In genomic region chr11:107159034-107159433, GRCm38 (mm10) we compare ENCODE assay signal across 10 mouse cellular contexts. TPM values are rescaled to one million over a fixed set of nuclear protein-coding genes. Genes with fewer than 3 reads are reported as not detected.
DNase-seq lines count a peak whose midpoint lies in the region; ATAC-seq and TF ChIP-seq lines count a peak whose summit lies in the region.
"Had no signal": no experiment of that assay in that cellular context is flagged by ENCODE, and none has a peak within 500 bp of the region (broad histone marks: within the 10 kb centered on the region; RNA-seq: fewer than 3 reads in every experiment).

No protein-coding gene starts in this region.

- no peaks in the 10 kb centered on the region for H3K4me1 ChIP-seq in embryonic facial prominence, embryonic 11.5 days (ENCODE audit: control insufficient read depth, insufficient read depth, low read length)
- H3K4me1 ChIP-seq: embryonic facial prominence, embryonic 15.5 days had no signal

- no peaks in the 10 kb centered on the region for H3K27me3 ChIP-seq in embryonic facial prominence, embryonic 11.5 days (ENCODE audit: control insufficient read depth, insufficient read depth, low read length)
- H3K27me3 ChIP-seq: embryonic facial prominence, embryonic 15.5 days had no signal

- no peak overlapping the region for H3K27ac ChIP-seq in gastrocnemius, adult 2 months
- no peak overlapping the region for H3K27ac ChIP-seq in embryonic facial prominence, embryonic 11.5 days (replicated peaks; ENCODE audit: low read depth, low read length)
- H3K27ac ChIP-seq: embryonic facial prominence, embryonic 15.5 days had no signal

- H3K9ac ChIP-seq in embryonic facial prominence, embryonic 11.5 days (replicated peaks; ENCODE audit: low read length) = no peak overlapping the region
- H3K9ac ChIP-seq: embryonic facial prominence, embryonic 15.5 days had no signal

- H3K4me3 ChIP-seq in gastrocnemius, adult 2 months = no peak overlapping the region
- no peak overlapping the region for H3K4me3 ChIP-seq in embryonic facial prominence, embryonic 11.5 days (ENCODE audit: low read depth, low read length)
- H3K4me3 ChIP-seq: embryonic facial prominence, embryonic 15.5 days; myocyte had no signal

- H3K4me2 ChIP-seq in embryonic facial prominence, embryonic 11.5 days (ENCODE audit: low read depth, low read length) = no peak overlapping the region
- H3K4me2 ChIP-seq: embryonic facial prominence, embryonic 15.5 days had no signal

- no peaks in the 10 kb centered on the region for H3K36me3 ChIP-seq in embryonic facial prominence, embryonic 11.5 days (replicated peaks; ENCODE audit: control insufficient read depth, insufficient read depth, low read depth, low read length)
- H3K36me3 ChIP-seq: embryonic facial prominence, embryonic 15.5 days had no signal

- TF ChIP-seq CTCF in gastrocnemius, adult 2 months (IDR thresholded peaks at IDR 0.05) = peak; percentile 63

- no peak for DNase-seq in gastrocnemius, adult 2 months
- no peak for DNase-seq in gastrocnemius, postnatal 36 days
- peak; percentile 62 for DNase-seq in thymus, postnatal 0 days (ENCODE audit: low spot score)
- DNase-seq in thymus, postnatal 36 days = no peak
- peak; percentile 42 for DNase-seq in embryonic facial prominence, embryonic 11.5 days (ENCODE audit: low spot score)
- DNase-seq in thymus, postnatal 4 days = peak; percentile 21
- DNase-seq in layer of hippocampus, adult 11-12 months (ENCODE audit: low spot score) = no peak
- no peak for DNase-seq in spleen, postnatal 36 days (ENCODE audit: low spot score in 2 of 2)

- H3K9me3 ChIP-seq in embryonic facial prominence, embryonic 11.5 days (replicated peaks; ENCODE audit: control insufficient read depth, low read length) = no peaks in the 10 kb centered on the region
- H3K9me3 ChIP-seq: embryonic facial prominence, embryonic 15.5 days had no signal

- WGBS in embryonic facial prominence, embryonic 11.5 days = 39% methylated on average over 1 of the region's 1 CpGs

- no peak for ATAC-seq in embryonic facial prominence, embryonic 11.5 days (replicated peaks; ENCODE audit: insufficient number of reproducible peaks, low FRiP score, low TSS enrichment, low read depth)

- intact Hi-C loops in gastrocnemius, adult 2 months (cut with DNase I) = no loop called here
- intact Hi-C loops in gastrocnemius, postnatal 36 days (cut with DNase I) = no loop called here

RNA-seq across cellular contexts. Expression of gene Bptf, which starts 27.1 kb away (rescaled TPM):
- total RNA-seq in gastrocnemius, adult 2 months (2021) = 10 to 100 TPM; 22.4 to 24.2 TPM
- 10 to 100 TPM; 15.9 to 18.0 TPM for total RNA-seq in gastrocnemius, postnatal 36 days (2021)
- 35.3 and 54.9 TPM in 2 replicates for polyA plus RNA-seq in thymus, postnatal 0 days (2015; fragmentation: Nextera tagmentation; extraction: Ambion mirVana)
- 32.1 and 33.4 TPM in 2 replicates for polyA plus RNA-seq in embryonic facial prominence, embryonic 11.5 days (2014; fragmentation: Nextera tagmentation; extraction: Ambion mirVana)

RNA-seq across cellular contexts. Expression of gene Nol11, which starts 30.1 kb away (rescaled TPM):
- total RNA-seq in gastrocnemius, adult 2 months (2021) = 10 to 100 TPM; 13.6 to 15.4 TPM
- total RNA-seq in gastrocnemius, postnatal 36 days (2021) = 10 to 100 TPM in 1 of 2 experiments, 1 to 10 TPM in 1; 9.3 to 12.8 TPM
- 41.5 and 46.1 TPM in 2 replicates for polyA plus RNA-seq in thymus, postnatal 0 days (2015; fragmentation: Nextera tagmentation; extraction: Ambion mirVana)
- 77.4 and 79.3 TPM in 2 replicates for polyA plus RNA-seq in embryonic facial prominence, embryonic 11.5 days (2014; fragmentation: Nextera tagmentation; extraction: Ambion mirVana)

Comparison
In these comparisons a context has a peak if more than half of its experiments do, and no peak if none do; other contexts are left out.
1. DNase-seq: peak in thymus, postnatal 0 days (single experiment), embryonic facial prominence, embryonic 11.5 days (single experiment) and thymus, postnatal 4 days (single experiment); none in gastrocnemius, adult 2 months (single experiment), gastrocnemius, postnatal 36 days (0 of 2), thymus, postnatal 36 days (0 of 2), layer of hippocampus, adult 11-12 months (single experiment) and spleen, postnatal 36 days (0 of 2).